Mouse (Mus musculus): Measurements from ENCODE around the gene Upp1. TPM values are rescaled to one million over a fixed set of nuclear protein-coding genes. Genes with fewer than 3 reads are reported as not detected.
A peak's percentile ranks its signal among the peaks of the same experiment; 100 is the strongest.
"Not testable (repeated sequence)": the region's sequence is repeated elsewhere in the genome, so short reads cannot be mapped to it uniquely, and the experiment has no call there.

The Upp1 gene
- total RNA-seq (2021): 1 to 10 TPM; 4.2 to 6.8 TPM
- long read RNA-seq, experiment 1, partial matches to known transcripts: 0 of 3 reads
- long read RNA-seq, experiment 1, other reads (novel, unspliced or antisense): 0 of 3 reads
- long read RNA-seq, experiment 2, partial matches to known transcripts: 0 of 2 reads
- long read RNA-seq, experiment 2, other reads (novel, unspliced or antisense): 0 of 2 reads

DNA sequence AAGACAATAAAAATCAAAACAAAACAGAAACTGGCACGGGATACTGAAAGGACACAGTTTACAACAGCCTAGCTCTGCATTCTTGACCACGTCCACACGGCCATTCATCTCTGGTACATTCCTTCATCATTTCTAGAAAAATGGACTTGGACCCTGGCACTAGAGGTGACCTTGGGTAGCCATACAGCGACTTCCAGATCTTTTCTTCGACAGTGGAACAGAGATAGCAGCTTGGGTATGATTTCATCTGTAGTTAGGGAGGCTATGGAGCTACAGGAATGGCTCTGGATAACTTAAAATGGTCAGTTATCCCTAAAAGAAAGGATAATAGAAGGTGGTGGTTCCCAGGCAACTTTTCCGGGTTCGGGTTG, at the start of gene Upp1:
Gene Upp1, plus strand, starts transcription at position 54 of the 371 bp plus-strand sequence.
- no peak for DNase-seq

DNA sequence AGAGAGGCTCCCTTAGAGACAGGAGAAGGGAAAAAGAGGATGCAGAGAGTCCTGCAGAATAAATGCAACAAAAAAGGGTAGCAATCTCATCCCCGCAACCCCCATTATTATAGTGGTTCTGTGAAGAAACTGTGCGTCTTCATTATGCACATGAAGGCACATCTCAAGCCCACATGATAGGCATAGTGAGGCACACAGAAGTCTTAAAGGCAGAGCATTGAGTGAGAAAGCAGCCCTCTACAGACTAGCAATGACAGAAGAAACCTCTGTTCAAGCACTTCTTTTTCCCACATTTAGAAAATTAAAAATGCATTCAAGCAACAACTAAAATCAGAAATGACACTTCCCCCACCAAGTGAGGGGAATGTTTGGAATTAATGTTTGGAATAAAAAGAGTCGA, 41.5 kb upstream of the Upp1 start:
- no peak for DNase-seq

DNA sequence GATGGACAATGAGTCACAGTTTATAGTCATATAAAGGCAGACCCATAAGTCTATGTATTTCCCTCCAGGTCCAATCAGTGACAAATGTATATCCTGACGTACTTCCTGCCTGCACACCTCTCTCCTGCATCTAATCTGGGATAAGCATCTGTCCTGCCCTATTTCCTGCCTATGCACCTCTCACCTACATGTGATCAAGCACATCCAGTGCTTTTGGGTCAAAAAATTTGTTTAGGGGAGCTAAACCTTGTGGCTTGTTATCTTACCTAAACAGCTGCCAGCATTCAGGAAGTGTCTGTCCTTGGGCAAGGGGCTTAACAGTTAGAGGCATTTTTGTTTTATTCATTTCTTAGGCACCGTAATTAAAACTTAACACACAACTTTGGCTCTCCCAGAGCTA, 4.7 kb upstream of the Upp1 start:
- no peak for DNase-seq

DNA sequence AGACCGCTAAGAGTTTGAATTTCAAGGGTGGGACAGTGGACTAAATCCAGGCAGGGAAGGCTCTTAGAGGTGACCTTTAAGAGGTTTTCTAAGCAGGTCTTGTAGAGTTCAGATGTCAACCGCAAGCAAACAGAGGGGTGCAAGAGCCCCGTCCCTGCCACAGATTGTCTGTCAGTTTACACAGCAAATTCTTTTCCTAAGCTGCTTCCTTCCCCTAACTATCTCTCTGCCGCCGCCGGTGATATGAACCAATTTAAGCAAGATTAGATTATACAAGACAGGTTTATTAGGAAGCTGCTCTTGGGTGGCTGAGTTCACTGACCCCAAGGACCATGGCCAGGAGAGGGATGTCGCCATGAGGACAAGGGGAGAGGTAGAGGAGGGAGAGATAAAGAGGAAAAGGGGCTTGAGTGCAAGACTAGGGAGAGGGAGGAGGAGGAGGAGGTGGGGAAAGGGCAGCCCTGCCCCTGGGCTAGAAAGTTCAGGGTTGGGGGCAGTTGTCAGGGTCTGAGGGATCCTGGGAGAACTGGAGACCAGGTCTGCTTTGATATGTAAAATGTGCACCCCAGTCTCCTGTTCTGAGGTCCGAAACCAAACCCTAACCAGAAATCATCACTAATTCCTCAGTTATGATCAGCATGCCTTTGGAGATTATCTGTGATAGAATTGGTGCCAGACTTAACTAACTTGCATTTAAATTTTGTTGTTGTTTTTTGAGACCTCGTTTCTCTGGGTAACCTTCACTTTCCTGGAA, 2.4 kb upstream of the Upp1 start:
- DNase-seq: no peak

DNA sequence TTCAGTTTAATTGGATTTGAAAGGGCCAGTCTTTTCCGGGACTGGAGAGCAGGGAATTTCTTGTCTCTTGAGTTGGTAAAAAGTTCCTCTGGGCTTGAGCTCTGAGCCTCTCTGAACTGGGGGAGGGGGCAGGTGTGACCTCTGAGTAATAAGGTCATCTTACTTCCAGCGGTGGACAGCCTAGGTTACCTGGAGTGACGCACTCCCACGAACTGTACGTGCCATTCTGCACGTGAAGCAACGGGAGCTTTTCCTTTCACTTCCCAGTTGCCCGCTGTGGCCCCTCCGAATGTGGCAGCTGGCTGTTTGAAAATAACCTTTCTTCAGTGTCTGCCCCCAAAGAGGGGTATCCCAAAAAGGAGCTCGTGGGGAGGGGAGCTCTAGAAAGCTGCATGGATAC, 1.8 kb upstream of the Upp1 start:
- peak in 1 of 2 experiments; percentile 15 for DNase-seq

DNA sequence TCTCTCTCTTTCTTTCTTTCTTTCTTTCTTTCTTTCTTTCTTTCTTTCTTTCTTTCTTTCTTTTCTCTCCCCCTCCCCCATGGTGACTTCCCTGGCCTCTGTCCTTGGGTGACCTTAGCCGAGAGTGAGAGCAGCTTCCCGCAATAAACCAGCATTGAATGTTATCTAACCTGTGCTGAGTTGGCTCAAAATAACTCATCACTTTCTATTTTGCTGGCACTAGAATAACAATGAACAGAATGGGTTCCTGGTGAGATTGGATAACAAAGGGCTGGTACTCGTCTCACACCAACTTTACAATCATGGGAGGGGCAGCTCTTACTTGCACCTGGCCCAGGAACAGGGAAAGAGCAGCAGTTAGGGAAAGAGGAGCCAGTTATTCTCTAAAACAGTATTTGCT, 987 bp upstream of the Upp1 start:
- DNase-seq: no peak

DNA sequence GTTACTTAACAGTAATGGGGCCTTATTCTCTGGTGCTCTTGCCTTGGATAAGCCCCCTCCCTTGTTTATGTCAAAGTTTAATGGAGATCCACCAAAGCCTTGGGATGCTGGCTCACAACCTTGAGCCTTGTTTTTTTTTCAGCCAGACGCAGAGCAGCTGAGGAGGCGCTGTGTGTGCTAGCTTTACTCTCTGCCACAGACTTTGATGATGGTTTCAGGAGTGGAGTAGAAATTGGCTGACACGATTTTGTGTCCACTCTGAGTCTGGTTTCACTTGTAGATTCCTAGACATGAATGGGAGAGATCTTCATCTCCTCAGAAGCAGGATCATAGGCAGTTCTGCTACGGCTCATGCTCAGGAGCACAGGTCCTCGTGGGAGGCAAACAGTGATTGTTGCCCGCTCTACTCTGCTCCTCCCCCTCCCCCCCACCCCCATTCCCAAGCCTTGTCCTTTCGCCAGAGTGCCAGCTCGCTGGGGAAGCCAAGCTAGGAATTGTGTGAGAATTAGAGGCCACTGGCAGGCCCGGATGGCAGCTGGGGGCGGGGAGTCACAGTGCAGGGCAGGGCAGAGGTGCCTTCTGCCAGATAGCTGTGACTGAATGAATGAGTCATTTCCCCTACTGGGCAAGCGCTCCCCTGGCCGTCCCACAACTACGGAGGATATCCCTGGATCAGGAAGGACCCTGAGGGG, 399 bp upstream of the Upp1 start:
- DNase-seq: peak; percentile 73 to 83

DNA sequence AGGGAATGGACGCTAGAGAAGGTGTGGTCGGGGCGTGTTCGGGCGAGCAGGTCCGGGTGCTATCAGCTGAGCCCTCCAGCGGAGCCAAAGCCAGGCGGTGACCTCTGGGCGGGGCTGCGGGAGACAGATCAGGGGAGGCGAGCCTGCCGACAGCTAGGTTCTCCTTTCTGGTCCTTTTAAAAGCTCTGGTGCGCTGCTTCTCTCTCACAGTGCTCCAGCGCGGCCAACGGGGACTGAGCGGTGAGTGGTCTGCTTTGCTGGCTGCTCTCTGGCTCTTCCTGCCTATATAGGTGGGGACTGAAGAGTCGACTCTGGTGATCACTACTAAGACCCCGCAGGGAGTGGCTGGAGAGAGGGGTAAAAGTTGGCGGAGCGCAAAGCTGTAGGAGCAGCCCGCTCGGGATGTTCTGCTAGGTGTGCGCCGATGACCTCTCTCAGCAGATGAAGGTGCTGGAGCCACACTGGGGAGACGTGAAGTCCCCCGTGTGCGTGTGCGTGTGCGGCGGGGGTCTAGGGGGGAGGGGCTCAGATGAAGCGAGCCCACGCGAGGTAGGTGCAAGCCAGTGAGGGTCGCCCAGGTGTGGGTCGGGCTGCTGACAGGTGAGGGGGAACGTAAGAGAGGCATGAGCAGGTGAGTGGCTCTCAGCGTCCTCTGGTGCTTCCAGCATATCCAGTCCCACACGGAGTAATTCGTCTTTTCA, 668 bp downstream of the Upp1 start:
- DNase-seq: peak; percentile 65 to 69

DNA sequence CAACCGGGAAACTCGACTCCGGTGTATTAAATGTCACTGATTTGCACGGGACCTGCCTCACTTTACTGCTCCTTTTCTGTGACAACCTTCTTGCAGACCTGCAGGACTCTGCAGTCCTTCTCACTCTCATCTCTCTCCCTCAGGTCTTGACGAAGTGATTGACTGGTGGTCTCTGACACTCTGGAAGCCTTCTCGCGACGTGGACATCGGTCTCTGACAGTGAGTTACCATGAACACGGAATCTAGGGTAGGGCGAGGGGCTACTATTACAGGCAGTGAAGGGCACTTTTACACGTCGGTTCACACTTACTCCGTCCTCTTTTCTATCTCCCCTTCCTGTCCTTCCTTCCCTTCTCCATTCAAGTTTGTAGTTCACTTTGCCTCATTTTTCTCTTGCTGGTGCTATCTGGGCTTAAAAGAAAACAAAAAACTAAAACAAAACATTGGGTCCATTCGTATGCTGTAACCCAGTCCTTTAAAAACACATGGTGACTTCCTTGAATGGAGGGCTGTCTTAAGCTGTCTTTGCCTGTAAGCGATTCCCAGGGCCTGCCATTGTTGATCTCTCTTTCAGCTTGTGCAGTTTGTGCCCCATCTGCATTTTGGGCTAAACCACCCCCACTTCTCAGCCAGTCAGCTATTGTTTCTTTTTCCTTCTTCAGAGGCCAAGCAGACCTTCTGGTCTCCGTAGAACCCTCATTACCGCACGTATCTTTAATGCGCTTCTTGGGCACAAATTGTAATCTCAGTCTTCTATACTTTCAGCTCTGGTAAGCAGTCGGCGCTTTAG, 1.5 kb downstream of the Upp1 start:
- DNase-seq: peak in 1 of 2 experiments; percentile 16

DNA sequence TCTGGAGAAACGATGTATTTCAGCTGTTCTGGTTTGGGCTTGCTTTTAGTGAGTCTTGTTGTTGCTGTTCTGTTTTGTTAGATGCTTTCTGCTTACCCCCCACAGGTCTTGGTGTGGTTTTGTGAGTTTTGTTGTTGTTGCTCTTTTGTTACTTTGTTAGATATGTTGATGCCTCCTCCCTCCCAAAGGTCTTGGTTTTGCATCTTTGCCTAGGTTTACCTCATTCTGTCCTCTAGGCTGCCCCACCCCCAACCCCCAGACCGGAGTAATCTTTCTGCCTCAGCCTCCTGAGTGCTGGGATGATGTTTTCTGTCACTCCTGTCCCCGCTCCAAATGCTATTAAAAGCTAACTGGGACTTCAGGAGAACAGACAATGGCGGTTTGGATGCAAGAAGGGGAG, 4.4 kb downstream of the Upp1 start:
- DNase-seq: no peak

DNA sequence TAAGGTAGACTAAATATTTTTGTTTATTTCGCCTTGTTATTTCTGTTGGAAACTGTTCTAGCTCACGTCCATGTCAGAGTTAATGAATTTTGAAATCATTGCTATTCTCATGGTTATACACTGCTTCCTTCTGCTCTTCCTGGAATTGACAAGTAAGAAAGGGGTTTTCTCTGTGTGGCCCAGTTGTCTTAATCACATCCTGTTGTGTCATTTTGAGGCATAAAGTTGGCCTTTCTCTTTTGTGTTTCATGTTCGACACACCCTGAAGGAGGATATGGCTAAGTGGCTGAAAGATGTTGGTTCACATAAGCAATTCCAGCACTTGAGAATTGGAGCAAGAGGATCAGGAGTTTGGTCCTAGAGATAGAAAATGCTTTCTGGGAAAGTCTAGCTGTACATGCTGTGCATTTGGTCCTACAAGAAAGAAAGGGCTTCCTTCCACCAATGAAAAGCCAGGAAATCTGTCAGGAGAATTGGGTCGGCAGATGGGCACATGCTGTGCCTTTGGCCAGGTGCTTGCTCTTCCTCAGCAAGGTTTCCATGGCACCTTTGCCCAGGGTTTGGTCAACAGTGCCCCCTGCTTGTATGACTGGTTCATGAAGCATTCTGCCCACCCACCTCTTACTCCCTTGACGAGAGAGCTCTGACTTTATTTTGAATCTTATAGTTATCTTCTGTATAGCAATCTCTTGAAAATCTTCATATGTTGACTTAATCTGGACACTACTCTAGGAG, 8.6 kb downstream of the Upp1 start:
- DNase-seq: peak; percentile 29 to 53

DNA sequence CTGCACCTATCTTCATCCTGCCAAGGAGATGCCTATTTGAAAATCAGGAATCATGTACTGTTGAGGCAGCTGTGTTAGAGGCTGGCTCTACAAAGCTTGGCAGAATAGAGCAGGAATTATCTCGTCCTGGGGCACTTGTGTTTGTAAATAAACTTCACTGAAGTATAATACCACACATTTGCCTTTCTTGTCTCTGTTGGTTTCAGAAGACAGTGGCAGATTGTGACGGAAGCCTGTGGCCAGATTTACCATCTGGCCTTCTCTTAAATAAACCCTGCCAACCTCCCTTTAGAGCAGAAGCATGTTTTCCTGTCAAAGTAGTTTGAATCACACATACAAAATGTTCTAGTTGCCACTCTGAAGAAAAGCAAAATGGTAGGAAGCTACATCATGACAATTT, 10.2 kb downstream of the Upp1 start:
- DNase-seq: no peak

DNA sequence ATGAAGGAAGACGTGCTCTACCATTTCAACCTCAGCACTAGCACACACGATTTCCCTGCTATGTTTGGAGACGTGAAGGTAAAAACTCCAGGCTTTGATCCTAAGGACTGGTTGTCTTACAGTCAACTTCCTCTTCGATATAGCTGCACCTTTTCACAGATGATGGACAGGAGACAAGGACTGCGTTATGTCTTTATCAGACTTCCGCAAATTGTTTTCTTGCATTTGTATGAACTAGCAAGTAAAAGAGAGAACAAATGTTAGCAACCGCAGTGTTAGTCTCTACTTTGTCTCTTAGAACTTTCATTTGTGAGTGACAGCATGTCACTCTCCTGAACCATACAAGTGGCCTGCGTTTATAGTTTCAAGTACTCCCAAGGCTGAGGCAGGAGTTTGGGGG, 11.6 kb downstream of the Upp1 start:
- no peak for DNase-seq

DNA sequence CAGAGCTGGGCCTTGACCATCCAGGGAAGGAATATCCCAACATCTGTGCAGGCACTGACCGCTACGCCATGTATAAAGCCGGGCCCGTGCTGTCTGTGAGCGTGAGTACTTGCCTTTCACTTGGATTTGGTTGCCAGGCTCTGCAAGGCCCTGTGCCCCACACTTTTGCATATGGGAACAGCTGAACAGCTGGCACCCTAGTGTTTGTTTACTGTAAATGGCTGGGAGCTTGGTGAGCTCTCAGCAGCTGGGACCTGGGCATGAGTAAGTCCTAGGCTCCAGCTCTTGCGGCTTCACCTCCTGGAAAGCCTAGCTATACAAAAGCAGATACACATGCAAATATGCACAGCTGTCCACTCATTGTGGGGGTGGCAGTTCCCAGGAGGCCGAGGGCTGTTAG, 13.8 kb downstream of the Upp1 start:
- no peak for DNase-seq

DNA sequence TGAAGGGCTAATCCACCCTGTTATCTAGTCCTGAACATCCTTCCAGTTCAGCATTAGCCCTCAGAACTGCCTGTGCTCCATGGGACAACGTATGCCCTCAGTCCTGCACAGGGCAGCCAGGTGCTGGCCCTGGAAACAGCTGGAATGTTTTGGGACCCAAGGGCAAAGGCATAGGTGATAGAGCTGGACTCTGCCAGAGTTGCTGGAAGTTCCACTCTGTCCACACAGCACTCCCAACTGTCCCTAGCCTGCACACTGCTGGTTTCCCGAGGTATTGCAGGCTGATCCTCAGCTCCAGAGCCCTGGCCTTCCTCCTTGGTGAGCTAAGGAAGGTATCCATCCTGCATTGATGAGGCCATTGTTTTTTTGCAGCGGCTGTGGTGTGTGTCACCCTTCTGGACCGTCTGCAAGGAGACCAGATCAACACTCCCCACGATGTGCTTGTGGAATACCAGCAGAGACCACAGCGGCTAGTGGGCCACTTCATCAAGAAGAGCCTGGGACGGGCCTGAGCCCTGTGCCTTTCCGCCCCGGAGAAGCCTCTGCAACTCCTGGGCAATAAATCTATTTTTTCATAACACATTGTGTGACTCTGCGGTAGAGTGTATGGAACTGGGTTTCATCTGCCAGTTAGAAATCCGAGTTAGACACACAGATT, 17.8 kb downstream of the Upp1 start:
- no peak for DNase-seq

DNA sequence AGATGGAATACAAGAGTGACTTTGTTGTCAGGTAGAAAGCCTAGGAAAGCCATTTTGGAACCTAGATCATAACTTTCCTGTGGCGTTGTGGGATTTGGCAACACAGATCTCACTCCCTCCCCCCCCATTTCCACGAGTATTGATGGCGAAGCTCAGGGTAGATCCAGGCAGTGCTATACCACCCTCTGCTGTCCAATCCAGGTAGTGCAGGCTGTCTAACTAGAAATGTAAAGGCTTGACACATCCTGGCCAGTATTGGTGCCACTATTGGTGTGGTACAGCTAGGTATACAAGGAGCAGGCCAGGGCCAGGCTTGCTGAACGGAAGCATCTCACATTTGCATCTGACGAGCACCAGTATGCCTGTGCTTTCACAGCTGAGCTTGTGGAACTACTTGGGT, 18.6 kb downstream of the Upp1 start:
- peak; percentile 55 to 89 for DNase-seq

DNA sequence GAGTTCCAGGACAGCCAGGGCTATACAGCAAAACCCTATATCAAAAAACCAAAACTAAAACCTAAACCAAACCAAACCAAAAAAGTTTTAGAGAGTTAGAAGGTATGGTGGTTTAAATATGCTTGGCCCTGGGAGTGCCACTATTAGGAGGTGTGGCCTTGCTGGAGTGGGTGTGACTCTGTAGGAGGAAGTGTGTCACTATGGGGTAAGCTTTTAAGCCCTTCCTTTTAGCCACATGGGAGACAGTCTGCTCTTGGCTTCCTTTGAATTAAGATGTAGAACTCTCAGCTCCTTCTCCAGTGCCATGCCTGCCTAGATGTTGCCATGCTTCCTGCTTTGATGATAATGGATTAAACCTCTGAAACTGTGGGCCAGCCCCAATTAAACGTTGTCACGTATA, 27.2 kb downstream of the Upp1 start:
- no peak for DNase-seq

DNA sequence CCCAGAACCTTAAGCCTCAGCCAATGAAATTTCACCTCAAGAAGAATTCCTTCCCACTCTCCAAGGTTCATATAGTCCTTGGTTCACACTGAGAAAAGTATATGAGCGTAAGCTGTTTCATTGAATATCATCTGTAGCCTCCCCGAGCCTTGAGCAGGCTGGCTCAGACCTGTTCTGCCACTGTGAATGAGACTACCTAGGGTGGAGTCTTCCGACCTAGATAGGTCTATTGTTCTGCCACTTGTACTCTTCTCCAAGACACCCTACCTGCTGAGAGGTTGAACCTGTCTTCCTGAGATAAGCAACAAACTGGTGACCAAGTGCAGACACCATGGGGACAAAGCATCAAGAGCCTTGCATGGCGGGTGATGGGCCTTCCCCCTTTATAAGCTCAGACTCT, 28.2 kb downstream of the Upp1 start:
- DNase-seq: no peak

DNA sequence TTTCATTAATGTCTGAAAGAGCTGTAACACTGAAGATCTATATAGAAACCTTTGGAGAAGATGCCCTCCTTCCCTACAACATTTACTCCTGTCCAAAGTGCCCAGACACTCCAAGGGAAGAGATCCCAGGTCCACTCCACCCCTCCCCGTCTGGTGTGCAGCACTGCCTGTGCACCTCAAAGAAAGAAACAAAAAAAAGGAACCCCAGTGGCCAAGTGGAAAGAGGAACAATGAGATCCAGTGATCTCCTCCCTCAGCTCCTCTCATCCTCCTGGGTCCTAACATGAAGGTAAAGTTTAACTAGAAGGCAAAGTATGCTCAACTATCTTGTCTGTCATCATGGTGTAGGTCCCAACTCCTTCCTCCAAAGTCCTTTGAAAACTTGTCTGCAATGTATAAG, 28.8 kb downstream of the Upp1 start:
- no peak for DNase-seq

DNA sequence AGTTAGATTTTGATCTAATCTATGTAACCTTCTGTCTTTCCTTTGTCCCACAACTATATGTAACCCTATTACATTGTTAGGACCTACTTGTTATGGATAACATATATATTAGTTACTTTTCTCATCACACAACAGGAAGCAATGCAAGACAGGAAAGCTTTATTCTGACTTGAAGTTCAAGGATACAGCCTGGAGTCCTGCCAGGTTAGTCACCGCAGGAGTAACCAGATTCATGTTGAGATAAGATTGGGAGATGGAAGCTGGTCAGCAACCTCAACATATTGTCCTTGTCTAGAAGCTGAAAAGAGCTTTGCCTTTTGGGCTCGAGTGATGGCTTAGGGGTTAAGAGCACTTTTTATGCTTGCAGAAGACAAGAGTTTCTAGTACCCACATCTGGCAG, 30.3 kb downstream of the Upp1 start:
- DNase-seq: no peak

DNA sequence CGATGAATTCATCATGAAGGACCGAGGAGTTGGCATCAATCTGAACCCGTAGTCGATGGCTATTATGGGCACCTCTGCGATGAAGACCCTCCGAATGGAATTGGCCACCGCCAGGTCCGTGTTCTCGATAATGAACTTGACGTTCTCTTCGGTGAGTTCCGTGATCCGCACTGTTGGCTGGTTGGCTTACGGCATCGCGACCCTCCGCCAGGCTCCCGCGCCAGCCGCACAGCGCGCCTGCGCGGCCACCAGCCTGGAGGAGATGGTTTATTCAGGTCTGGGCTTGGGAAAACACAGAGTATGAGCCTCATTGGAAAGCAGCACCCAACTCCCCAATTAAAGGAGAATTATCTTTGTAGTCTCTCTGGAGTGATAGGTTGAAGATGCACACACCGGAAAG, 32.5 kb downstream of the Upp1 start:
- DNase-seq: not testable (repeated sequence)
